Mouse (Mus musculus): Measurements from ENCODE around the gene Grik4.

The Grik4 gene

DNA sequence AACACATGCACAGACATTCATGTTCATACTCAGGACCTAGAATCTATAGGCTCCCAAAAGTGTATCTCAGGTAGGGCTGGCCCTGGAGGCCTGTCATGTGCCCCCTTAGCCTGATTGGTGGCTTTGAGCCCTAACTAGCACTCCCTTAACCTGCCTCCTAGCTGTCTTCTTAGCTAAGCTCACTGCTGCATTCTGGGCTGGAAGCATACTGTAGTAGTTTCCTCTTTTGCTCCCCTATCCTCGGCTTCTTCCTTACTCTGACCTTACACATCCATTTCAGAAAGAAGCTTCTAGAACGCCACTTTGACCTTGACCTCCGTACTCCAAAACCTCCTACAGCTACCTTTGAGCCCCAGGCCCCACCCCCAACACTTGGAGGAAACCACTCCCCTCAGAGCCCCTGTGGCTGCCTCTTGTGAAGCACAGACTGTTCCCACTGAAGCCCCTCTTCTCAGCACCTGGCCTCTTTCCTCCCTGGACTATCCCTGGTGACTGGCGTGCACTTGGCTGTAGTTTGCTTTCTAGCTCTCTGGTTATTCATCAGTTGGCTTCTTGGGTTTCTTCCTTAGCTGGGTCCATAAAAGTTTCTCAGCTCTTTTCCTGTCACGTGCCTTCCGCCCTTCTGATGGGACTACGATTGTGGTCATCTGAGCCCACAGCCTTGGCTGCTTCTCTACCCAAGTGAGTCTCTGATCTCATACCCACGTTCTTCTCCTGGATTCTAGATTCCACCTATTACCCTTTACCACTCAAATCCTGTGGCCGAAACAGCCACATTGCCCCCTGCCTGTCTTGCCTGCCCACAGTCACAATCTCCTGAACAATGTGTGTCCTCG lies 84.1 kb downstream of the Grik4 start:
- no peak for DNase-seq (ENCODE audit: low read depth, low spot score)

DNA sequence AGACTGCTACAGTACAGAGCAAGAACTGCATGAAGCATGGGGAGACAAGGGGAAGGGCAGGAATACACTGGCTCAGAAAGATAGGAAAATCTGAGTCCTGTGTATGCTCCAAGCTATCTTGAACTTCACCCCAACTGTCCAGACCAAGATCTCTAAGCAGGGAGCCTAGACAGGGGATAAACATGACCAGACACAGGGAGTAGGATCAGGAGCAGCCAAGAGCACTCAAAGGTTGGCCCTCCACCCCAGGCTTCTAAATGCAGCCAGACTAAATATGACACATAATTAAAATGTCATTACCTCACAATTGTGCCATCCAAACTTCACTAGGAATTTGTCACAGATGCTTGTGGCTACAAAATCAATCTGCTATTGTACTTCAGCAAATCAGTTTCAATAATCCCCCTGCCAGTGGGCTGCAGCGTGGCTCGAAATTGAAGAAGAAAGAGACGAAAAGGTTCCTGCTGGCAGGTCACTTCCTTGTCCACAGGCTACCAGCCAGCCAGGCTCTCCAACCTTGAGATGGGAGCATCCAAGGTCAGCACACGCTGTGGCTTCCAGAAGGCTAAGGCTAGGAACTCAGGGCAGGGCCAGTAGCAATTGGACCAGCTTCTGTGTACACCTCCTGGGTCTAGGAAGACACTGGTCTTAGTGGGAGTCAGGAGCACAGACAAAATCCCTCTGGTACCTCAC lies 85.1 kb downstream of the Grik4 start:
- no peak for DNase-seq (ENCODE audit: low read depth, low spot score)

DNA sequence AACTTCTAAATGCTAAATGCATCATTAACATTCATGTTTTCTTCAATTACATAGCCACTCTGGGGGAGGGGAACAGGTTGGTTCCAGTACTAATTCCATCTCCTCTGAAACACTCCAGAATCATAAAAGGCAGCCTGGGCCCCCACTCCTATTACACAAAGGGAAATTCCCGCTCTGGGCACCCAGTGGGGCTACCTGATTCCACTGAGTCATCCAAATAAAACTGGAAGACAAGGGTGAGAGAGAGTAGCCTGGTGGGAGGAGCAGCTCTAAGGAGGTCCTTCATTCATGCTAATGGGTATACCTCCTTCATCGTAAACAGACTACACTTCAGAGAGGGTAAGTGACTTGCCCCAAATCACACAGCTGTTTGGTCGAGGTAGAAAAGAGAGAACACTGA lies 85.7 kb downstream of the Grik4 start:
- no peak for DNase-seq (ENCODE audit: low read depth, low spot score)

DNA sequence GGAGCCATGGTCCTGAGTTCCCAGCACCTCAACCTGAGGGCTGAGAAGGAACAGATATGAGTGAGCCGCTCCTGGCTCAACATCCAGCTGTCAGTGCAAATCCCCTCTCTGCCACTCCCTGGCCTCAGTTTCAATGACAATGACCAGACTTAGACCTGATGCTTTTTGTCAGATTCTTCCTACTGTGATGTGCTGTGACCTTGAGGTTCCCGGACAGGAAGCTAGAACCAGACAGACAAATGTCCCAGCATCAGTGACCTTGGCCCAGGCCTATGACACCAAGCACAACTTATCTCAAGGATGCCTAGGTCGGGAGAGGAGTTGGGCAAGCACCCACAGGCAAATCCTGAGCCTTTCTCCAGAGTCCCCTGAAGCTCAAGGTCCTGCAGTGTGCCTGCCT lies 86.5 kb downstream of the Grik4 start:
- no peak for DNase-seq (ENCODE audit: low read depth, low spot score)

DNA sequence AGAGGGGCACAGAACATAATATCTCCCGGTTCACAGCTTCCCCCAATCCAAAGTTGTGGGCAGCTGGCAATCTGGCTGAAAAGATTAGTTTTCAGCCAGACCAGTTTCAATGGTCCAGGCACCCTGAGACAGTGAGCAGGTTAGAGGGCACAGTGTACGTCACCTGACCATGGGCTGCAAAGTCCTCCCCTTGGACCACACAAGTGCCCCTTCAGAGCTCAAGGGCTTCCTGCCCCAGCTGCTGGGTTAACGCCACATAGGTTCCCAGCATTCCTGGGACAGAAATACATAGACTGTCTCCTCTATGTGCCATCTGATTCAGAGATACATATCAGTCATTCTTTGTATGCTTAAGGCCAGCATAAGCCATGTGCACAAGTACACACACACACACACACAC lies 91.2 kb downstream of the Grik4 start:
- DNase-seq (ENCODE audit: low read depth, low spot score): no peak

DNA sequence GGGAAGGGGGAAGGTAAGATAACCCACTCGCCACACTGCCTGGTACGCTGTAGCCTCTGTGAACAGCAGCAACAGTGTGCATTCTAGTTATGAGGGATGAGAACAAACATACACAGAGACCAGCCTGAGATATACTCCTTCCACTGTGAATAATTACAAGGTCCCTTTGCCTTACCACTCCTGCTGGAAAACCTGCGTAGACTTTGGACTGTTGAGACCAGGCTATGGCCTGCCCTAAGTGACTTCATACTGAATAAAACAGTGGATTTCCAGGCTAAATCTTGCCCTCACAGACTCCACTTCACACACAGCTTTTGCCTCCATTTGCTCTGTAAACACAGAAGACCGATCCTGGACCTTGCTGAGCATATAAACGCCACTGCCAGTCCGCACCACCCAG lies 94.2 kb downstream of the Grik4 start:
- DNase-seq (ENCODE audit: low read depth, low spot score): no peak

DNA sequence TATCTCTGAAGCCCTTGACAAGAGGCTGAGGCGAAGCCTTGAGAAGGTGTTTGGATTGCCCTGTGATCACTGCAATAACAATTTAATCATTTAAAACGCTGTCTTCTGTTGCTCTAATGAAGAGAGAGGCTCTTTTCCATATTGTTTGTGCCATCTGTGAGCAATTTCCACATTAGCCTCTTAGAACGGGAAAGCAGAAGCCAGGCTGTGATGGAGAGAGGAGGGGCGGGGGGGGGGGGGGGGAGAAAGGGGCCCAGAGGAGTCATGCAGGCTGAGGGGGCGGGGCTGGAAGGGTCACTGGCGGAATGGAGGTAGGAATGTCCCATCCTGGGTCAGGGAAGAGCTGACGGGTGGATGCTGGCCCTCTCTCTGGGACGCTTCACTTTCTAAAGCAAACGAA lies 96.2 kb downstream of the Grik4 start:
- DNase-seq (ENCODE audit: low read depth, low spot score): peak; percentile 23

DNA sequence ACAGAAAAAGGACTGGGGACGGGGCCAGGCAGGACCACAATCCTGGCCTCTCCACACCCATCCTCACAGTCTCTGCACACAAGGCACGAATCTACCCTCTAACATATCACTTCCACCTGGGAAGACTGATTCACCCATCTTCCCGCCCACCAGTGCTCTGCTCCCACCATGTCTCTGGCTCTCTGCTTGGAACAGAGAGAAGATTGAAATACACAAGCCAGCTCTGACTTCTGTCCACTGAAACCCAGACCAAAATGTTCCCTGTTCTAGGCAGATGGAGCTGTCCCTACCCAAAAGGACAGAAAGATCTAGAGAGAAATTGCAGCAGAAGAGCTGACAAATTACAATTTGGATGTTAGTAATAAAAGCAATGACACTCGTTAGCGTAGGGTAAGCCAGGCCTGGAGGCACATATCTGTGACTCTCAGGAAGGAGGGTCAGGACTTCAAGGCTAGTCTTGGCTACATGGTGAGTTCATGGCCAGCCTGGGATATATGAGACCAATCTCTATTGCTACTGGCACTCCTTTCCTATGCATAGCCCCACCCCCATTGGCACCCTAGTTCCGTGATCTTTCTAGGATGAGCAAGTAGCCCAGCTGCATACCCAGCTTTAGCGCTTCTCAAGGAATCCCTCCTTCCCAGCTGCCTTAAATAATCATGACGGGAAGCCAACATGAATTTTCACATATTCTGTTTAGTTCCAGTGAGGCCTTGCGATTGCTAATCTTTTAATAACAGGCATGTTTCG lies 97.4 kb downstream of the Grik4 start:
- DNase-seq (ENCODE audit: low read depth, low spot score): no peak

DNA sequence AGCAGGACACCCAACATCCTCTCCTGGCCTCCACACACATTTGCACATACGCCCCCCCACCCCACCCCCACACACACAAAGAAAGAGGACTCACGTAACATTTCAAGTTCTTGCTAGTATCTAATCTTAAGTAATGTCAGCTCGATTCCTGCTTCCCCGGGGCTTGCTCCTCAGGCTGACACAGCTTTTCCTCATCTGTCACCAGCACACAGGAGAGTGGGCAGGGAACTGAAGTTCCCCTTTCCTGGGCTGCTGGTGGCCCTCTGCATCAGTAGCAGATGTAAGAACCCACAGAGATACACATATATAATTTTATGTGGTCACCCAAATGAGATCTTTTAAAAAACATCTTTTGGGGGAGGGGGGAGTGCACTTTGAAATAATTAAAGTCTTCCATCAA lies 98.2 kb downstream of the Grik4 start:
- DNase-seq (ENCODE audit: low read depth, low spot score): no peak

DNA sequence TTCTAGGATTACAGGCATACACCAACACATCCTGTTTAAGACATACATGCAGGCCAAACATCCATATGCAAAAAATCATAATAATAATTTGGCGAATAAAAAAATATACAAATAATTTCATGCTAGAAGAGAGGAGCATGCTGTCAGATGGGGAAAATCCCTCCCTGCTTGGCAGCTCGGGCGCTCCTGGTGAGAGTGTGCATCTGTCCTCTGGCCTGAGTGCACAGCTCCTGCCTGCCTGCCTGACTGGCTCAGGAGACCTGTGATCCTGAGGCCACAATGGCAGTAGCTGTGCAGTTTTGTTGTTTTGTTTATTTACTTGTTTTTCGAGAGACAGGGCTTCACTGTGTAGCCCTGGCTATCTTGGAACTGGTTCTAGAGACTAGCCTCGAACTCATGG lies 100.0 kb downstream of the Grik4 start:
- DNase-seq (ENCODE audit: low read depth, low spot score): no peak

DNA sequence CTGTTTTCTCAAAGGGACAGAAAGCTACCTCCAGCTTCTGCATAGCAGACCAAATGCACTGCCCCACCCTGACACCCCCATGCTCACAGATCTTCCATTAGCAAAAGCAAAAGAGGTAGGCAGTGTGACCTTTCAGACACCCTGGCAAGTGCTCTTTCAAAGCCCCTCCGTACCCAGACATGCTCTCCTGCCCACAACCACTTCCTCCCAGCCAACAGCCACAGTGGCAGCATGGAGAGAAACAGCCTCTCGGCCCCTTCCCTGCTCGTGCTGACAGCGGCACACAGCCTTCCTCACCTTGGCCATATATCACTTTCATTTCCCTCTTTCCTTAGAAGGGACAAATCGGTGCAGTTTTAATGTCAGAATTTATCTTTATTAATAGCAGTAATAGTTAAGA lies 106.0 kb downstream of the Grik4 start:
- DNase-seq (ENCODE audit: low read depth, low spot score): no peak

DNA sequence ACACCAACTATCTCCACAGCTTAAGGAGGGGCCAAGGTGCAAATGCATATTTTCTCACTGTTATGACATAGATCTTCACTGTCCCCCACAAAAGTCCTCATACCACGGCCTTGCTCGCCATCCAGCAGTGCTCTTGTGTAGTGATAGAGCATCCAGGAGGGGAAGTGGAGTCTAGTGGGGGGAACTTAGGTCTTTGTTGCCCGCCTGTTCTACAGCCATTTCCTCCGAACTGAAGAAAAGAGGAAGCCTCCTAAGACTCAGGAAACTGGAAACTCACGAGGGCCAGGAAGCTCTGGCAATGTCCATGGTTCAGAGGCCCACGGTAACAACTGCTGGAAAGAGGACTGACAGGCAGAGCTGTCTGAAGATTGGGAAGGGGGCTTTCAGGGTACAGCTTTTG lies 106.8 kb downstream of the Grik4 start:
- DNase-seq (ENCODE audit: low read depth, low spot score): no peak

DNA sequence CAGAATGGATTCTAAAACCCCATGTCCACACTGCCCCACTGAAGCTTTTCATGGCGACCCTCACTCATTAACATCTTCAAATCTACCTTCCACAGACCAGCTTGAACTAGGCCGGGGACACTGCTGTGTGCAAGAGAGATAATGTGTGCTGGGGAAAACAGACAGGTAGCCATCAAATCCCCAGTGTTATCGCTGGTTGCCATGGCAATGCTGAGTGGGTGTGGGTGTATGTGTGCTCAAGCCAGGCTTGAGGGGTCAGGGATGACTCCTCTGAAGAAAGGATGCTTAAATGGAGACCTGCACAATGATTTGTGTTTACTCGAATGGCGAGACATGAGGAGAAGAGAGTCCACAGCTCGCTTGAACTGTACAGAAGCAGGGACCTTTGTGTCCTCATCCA lies 112.7 kb downstream of the Grik4 start:
- DNase-seq (ENCODE audit: low read depth, low spot score): no peak

DNA sequence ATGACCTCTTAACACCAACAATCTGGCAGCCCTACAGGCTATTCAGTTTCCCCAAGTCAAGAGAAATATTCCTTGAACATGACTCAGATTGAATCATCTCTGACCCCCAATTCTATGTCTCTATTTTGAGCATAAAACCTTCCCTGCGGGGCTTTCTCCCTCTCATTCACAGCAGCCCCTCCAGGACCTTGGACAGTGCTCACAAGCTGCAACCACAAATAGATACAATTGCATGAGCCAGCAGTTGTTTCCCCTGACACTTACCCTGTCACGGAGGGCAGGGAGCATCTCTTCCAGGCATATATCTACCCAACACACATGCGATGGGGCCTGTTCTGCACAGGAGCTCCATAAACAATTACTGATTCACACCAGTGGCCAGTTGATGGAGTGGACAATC lies 125.0 kb downstream of the Grik4 start:
- peak; percentile 64 for DNase-seq (ENCODE audit: low read depth, low spot score)

DNA sequence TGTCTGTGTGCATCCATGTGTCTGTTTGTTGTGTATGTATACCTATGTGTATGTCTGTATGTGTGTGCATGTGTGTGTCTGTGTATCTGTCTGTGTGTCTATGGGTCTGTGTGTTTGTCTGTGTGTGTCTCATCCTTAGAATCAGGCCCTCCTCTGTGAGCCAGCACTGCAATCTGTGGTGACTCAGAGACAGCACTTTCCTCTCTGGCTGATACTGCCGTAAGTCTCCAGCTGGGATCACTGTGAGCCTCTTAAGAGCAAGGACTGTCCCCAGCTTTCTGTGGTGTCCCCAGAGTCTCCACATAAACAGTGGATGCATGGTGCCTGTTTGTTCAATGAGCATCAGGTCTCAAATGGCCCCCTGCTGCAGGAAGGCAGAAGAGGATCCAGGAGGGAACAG lies 127.5 kb downstream of the Grik4 start:
- DNase-seq (ENCODE audit: low read depth, low spot score): no peak

DNA sequence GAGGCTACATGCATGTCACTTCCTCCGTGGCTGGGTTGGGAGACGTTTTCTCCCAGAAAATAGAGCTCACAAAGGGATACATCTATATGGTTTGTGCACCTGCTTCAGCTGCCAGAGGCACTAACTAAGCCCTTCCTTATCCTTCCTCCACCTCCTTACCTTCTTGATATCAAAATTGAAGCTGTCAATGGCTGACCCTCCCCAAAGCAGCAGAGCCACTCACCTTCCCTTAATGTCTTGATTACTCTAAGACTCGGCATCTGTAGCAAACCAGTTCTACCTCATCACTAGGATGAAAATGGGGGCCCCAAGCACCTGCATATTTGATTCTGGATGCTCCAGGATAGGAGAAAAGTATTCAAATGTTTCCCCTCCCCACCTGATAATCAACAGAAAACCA lies 135.1 kb downstream of the Grik4 start:
- no peak for DNase-seq (ENCODE audit: low read depth, low spot score)

DNA sequence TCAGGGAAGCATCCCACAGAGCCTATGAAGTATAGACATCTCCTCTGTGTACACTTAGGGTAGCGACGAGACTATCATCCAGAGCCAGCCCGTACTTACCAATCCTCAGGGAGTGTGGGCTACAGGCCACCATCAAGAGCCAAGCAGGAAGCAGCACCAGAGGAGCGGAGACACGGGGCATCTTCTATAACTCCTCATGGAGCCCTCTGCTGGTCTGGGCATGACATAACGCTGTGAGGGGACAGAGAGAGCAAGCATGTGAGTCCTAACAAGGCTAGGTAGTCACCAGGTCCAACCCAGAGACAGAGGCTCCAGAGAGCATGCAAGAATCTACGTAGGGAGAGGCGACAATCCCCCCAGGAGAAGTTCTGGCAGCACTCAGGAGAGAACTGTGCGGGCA lies 135.9 kb downstream of the Grik4 start:
- DNase-seq (ENCODE audit: low read depth, low spot score): no peak

DNA sequence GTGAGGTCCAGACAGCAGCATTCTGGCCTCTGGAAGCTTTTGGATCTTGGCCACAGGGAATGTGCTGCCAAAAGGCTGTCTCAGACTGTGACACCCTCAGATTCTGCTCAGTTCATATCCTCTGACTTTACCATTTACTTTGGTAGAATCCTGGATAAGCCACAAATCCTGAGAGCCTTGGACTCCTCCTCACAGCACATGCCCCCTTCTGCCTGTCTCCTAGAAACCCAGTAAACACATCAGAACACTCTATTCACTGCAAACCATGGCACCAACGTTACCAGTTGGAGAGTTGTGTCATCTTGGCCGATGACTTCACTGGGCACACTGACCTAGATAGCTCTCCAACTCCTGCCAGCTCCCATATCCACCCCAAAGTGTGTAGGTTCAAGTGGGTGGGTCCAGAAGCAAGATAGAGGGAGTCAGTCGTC lies 141.2 kb downstream of the Grik4 start:
- DNase-seq (ENCODE audit: low read depth, low spot score): no peak

DNA sequence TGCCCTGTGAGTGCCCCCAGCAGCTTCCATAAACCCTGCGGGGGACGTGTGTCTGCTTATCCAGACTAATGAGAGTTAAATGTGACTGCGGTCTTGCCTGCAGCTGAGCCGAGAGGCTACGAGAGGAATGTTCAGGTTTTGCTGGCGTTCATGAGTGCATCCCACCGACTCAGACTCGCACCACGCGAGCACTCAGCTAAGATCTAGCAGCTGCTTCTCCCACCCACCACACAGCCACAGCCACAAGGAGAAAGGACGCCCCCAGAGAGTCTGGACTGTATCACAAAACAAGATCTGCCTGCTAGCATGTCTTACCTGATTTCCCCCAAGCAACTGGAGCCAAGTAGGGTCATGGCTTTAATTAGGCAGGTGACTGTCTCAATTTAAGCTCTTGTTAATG lies 142.4 kb downstream of the Grik4 start:
- no peak for DNase-seq (ENCODE audit: low read depth, low spot score)

DNA sequence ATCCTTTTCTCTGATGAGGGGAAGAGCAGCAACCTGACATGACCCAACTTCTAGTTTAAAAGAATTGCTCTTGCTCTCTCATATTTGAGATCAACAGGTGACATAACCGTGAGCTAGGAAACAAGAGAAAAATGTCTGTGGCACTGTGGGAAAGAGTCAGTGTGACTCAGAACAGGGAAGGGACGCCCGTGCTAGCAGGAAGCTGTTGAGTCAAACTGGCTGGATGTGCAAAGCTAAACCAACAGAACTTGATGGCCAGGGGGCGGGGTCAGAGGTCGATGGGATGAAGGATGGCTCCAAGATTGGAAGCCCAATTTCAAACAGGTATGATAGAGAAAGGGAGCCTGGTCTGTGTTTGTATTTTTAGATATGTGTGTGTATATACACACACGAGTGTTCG lies 144.2 kb downstream of the Grik4 start:
- DNase-seq (ENCODE audit: low read depth, low spot score): no peak

DNA sequence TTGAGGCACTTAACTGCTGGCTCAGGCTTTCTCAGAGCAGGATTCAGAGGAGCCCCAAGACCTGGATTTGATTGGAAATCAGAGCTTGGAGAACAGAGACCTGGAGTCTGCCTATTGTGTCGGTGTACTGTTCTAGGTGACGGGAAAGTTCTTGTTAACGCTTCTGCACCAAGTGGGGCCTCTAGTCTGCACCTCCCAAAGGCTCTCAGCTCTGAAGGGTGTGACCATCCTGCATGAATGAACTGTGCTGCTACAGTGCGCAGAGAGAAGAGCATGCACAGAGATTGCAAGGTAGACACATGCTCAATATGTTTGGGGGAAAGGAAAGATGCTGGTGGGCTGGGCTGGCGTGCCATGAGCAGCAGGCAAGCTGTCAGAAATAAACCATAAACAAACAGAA lies 144.6 kb downstream of the Grik4 start:
- no peak for DNase-seq (ENCODE audit: low read depth, low spot score)

DNA sequence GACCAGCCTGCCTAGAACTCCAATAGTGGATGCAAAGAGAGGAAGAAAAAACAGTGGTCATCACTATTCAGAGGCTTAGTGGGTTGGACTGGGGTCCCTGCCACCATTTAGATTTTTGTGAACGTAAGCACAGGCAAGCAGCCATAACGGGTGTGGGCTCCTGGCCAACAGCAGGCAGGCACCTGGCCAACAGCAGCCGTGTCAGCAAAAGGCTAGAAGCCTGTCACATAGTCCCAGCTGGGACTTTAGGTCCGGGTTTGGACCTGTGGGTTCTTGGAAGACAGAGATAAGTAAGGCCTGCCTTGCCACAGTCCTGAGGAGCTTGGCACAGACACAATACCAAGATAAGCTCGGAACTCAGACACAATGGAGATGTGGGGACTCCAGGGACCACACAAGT lies 145.1 kb downstream of the Grik4 start:
- DNase-seq (ENCODE audit: low read depth, low spot score): no peak

DNA sequence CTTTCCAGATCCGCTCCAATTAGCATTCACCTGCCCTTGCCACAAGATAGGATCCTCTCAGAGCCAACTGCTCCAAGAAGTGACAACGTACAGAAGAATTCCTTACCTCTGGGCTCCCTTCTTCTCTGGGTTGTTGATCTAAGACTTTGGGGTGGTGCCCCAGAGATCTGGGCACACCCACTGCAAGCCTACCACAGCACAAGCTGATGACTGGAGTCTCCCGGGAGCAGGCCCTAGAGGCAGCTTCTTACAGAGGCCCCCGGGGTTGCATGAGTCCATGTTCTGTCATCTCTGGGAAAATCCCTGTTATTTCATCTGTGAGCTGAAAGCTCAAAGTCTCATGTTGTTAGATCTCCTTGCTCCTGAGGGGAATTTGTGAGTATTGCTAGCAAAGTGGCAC lies 146.0 kb downstream of the Grik4 start:
- no peak for DNase-seq (ENCODE audit: low read depth, low spot score)

Measured in mesoderm, embryonic 11.5 days (tissue).